Mouse (Mus musculus) B cell, adult 2 months (primary cell): ENCODE measurements at regions not wholly inside any gene's neighbourhood (a gene's known extent, or its start where the extent isn't known, plus 50 kb on each side); places are given as distances from the start of the nearest gene placed in this dataset.

Experiments used
- DNase-seq, 2 experiments: peaks; one replicate each; pipeline ENCODE4 v3.0.0; 2022

DNA sequence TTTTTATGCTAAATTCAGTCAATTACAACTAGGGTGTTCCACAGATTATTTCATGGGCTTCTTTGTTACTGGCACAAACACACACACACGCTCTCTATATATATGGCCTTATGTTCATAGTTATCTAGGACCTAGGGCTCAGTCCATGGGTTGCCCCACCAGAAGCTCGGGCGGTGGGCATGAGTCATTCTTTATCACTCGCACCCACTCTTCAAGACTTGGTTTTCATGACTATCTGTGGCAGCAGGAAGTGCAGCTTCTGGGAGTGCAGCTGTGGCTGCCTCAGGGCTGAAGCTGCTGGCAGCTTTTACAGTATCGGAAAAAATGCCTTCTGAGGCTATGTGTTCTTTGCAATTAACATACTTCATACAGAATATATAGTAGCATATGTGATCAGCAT lies 198.7 kb downstream of the Ipo11 start:
- DNase-seq, result no peak

DNA sequence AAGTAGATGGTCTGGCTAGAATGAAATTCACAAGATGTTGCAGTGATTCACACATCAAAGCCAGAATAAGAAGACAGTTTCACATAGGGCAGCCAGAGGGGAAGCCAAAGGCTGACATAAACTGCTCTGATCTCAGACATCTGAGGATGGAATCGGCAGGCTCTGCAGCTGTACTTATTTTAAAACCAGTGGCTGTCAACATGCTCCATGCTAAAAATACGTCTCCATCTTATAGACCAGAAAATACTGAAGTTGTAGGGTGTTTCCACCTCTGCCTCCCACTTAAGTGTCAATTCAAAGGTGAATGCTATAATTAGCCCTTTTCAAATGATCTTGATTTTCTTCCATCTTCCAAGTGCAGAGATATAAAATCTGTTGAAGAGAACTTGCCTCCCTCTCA lies 202.4 kb downstream of the Ipo11 start:
- DNase-seq, result no peak

- no peak for DNase-seq
Observed at GRCm38 (mm10) chr13:106732906-106733305, 203.9 kb downstream of the Ipo11 start.

- DNase-seq, result no peak
Observed at GRCm38 (mm10) chr13:106723315-106723714, 213.4 kb downstream of the Ipo11 start.

DNA sequence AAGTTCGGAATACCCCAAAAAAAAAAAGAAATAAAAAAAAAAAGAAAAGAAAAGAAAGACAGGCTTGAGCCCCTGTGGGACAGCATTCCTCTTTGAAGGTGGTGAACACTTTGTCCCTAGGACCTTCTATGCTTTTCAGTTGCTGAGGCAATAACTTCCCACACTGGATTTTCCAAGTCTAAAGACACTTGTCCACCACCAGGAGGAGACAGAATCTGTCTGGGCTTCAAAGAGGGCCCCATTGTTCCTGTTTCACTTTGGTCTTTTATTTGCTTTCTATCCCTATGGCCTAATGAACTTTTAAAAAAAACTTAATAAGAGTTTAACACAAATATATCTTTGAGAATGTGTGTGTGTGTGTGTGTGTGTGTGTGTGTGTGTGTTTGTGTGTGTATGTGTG lies 215.6 kb downstream of the Ipo11 start:
- no peak for DNase-seq

- DNase-seq, result peak; percentile 49 to 55
Observed at GRCm38 (mm10) chr13:106715771-106716170, 221.0 kb downstream of the Ipo11 start.

GRCm38 (mm10) chr13:106715234-106715633 lies 221.5 kb downstream of the Ipo11 start:
- DNase-seq, result no peak

GRCm38 (mm10) chr13:106710580-106710979 lies 226.2 kb downstream of the Ipo11 start:
- no peak for DNase-seq

- DNase-seq, result no peak
Observed at GRCm38 (mm10) chr13:106700376-106700775, 236.4 kb downstream of the Ipo11 start.

DNA sequence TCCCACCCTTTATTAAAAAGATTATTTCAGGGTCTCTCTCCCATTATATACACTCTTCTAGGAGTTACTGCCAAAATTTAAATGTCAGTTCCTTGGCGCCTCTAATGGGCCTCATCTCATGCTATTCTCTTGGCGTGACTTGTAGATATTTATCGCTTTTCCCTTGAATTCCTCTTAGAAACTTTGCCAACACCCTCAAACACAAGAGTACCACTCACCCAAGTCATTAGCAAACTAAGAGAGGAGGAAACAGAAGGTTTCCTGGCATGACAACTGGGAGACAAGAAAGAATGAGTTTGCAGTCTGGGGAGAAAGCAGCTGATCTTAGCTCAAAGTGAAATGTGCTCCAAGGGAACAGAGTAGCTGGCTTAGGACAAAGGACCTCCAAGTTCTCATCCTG lies 236.8 kb downstream of the Ipo11 start:
- DNase-seq, result no peak

GRCm38 (mm10) chr13:106691787-106692571 lies 244.8 kb downstream of the Ipo11 start:
- no peak for DNase-seq

- no peak for DNase-seq
Observed at GRCm38 (mm10) chr13:106690125-106690524, 246.6 kb downstream of the Ipo11 start.

DNA sequence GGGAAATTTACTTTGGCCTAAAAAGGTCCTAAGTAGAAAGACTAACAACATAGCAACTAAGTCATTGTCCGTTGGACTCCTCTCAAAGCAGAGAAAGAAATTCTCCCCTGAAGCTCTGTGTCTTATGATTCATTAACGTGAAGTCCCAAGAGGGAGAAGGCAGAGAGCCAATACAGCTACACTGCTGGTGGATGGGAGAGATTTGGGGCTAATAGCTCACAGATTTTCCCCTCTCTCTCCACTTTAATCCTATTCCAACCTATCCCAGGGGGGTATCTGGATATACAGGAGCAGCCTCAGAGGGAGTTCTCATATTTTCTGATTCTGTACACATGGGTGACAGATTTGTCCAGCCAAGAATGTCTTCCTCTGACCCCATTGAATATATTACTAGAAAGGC lies 247.1 kb downstream of the Ipo11 start:
- DNase-seq, result no peak

- DNase-seq, result no peak
Observed at GRCm38 (mm10) chr13:106689051-106689450, 247.7 kb downstream of the Ipo11 start.

- DNase-seq, result no peak
Observed at GRCm38 (mm10) chr13:106669665-106670064, 267.1 kb downstream of the Ipo11 start.

GRCm38 (mm10) chr13:106662195-106662594 lies 274.6 kb downstream of the Ipo11 start:
- DNase-seq, result no peak

- no peak for DNase-seq
Observed at GRCm38 (mm10) chr13:106649363-106649762, 287.4 kb downstream of the Ipo11 start.

GRCm38 (mm10) chr13:106643302-106643975 lies 293.3 kb downstream of the Ipo11 start:
- no peak for DNase-seq

DNA sequence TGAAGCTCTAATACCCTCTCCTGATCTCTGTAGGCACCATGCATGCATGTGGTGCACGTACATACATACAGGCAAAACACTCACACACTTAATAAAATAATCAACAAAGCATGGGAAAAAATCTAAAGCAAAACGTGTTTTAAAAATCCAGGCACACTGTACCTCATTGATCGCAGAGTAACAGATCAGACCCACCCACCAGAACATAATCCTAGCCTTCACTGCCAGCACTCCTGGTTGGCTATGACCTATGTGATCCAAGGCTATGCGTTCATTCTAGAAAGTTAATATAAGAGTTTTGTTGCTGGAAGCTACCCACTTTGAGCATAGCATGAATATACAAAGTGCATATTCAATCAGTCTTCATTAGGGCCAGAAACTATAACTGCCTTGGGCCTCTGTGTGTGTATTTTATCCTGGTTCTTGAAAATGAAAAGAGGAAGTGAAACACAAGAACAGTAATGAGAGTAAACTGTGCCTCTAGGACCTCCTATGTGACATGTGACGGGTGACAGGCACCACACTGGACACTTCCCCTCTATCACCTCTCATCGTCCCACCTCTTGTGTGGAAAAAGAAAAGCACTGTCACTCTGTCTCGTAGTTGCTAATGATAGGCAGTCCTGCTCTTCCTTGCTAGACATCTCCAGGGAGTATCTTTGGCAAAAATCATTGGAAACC lies 297.9 kb downstream of the Ipo11 start:
- peak; percentile 20 to 28 for DNase-seq

DNA sequence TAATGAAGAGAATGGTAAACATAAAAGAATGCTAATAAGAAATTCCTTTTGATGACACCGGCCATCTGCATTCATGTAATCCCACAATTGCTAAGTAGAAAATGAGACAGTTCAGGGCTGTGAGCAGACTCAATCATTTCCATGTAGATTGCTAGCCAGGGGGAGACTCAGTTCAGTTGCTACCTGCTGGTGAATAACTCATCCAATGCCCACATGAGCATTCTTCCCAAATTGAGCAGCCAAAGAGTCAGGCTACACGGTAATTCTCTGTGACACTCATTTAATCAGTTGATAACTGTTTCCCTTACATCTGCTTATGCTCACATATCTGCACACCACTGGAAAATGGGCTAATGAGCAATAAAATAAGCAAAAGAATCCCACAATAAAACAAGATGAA lies 345.0 kb downstream of the Ipo11 start:
- DNase-seq, result no peak

- DNase-seq, result no peak
Observed at GRCm38 (mm10) chr13:106567658-106568359, 368.9 kb downstream of the Ipo11 start.

DNA sequence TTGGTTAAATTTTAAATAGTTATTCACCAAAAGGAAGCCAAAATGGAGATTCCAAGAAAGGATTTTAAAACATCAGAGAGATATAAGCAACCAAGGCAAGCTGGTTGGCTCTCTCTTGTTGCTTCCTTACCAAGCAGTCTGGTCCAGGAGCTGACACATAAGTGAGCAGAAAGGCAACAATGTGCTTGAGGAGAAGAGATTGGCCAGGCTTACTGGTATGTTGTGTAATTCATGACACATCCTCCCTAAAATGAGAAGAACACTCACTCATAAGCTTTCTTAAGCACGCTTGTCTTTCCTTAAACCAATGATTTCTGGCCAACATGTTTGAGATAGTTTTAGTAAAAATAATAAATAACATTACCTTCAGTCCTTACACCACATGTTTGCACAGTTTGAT lies 374.2 kb downstream of the Ipo11 start:
- no peak for DNase-seq

- no peak for DNase-seq
Observed at GRCm38 (mm10) chr13:106562161-106562560, 374.6 kb downstream of the Ipo11 start.
